Mouse (Mus musculus): ENCODE data around the gene Arnt2. TPM values are rescaled to one million over a fixed set of nuclear protein-coding genes. Genes with fewer than 3 reads are reported as not detected.

Gene Arnt2
- polyA plus RNA-seq (2015; fragmentation: Nextera tagmentation; extraction: Ambion mirVana): 36.0 and 45.7 TPM in 2 replicates

GRCm38 (mm10) chr7:84409896-84410521 lies at the start of gene Arnt2:
Gene Arnt2 (minus strand): TSS chr7:84410176.

Other genes with a start within 250 kb of the Arnt2 start
- gene Gm2115, start 118.8 kb upstream of the Arnt2 start, polyA plus RNA-seq (2015; fragmentation: Nextera tagmentation; extraction: Ambion mirVana): 3.7 and 4.4 TPM in 2 replicates
- 16.1 and 17.3 TPM in 2 replicates for gene Fah, start 196.5 kb upstream of the Arnt2 start, polyA plus RNA-seq (2015; fragmentation: Nextera tagmentation; extraction: Ambion mirVana)

Measured in neural tube, postnatal 0 days (tissue).